Mouse (Mus musculus) MEL (cell line): ENCODE results near the gene Clpsl2.

Experiments
- CTCF ChIP-seq, 3 experiments: IDR thresholded peaks in 2 of 3; conservative IDR thresholded peaks in 1 of 3; 2 replicates each; pipeline ENCODE4 v1.5.1; 2011 to 2012; ENCODE audit warnings: low read length in 3 of 3, low read depth in 2 of 3, mild to moderate bottlenecking in 2 of 3, improper control_type of control experiment in 1 of 3, inconsistent platforms in 1 of 3, mixed read lengths in 1 of 3, moderate library complexity in 1 of 3; ENCODE audit not compliant: control insufficient read depth in 1 of 3, insufficient read depth in 1 of 3, poor library complexity in 1 of 3, severe bottlenecking in 1 of 3
- GABPA ChIP-seq: IDR thresholded peaks from 2 replicates; pipeline ENCODE4 v1.6.1; 2012; ENCODE audit warnings: low read depth, mild to moderate bottlenecking, inconsistent platforms, low read length, improper control_type of control experiment, moderate library complexity
- MEF2A ChIP-seq: IDR thresholded peaks from 2 replicates; pipeline ENCODE4 v1.6.1; 2014; ENCODE audit warnings: low read depth, mild to moderate bottlenecking, inconsistent platforms, low read length, improper control_type of control experiment; ENCODE audit not compliant: poor library complexity, insufficient replicate concordance, severe bottlenecking; ENCODE audit errors: extremely low read depth
- MYC ChIP-seq: IDR thresholded peaks from 2 replicates; pipeline ENCODE4 v1.6.1; 2011; ENCODE audit warnings: low read depth, mild to moderate bottlenecking, low read length, improper control_type of control experiment, moderate library complexity
- POLR2AphosphoS2 ChIP-seq: IDR thresholded peaks from 2 replicates; pipeline ENCODE4 v1.6.1; 2011; ENCODE audit warnings: low read length, improper control_type of control experiment
- POLR2AphosphoS5 ChIP-seq: IDR thresholded peaks from 2 replicates; pipeline ENCODE4 v1.6.1; 2012; ENCODE audit warnings: low read depth, borderline replicate concordance, mild to moderate bottlenecking, inconsistent platforms, low read length, moderate library complexity, mixed read lengths

- TF ChIP-seq CTCF (IDR thresholded peaks at IDR 0.05 in 2 of 3, conservative IDR thresholded peaks at IDR 0.05 in 1 of 3; ENCODE audit: control insufficient read depth in 1 of 3, insufficient read depth in 1 of 3, low read depth in 2 of 3, low read length in 3 of 3, poor library complexity in 1 of 3, severe bottlenecking in 1 of 3) (no peak), POLR2AphosphoS5 (no peak), MYC (no peak), MEF2A (no peak), POLR2AphosphoS2 (no peak), GABPA (no peak)
Measured at GRCm38 (mm10) chr17:28507496-28507895, 41.7 kb upstream of the Clpsl2 start.
